Mouse (Mus musculus) limb, embryonic 13.5 days (tissue): ENCODE results near the gene Amt. TPM values are rescaled to one million over a fixed set of nuclear protein-coding genes. Genes with fewer than 3 reads are reported as not detected.

Experiments
- ATAC-seq: fragments of 200-750 bp; cut with Nextera tagmentation; 2 replicates; pipeline ENCODE4 v1.8.0; 2017; ENCODE audit warnings: low read depth, moderate number of reproducible peaks, moderate TSS enrichment; ENCODE audit not compliant: low FRiP score
- H3K27ac ChIP-seq: fragments of 300-500 bp; sonication (generic); 2 replicates; pipeline ENCODE4 v1.5.1; 2015; ENCODE audit warnings: inconsistent platforms, mild to moderate bottlenecking, moderate library complexity
- H3K27me3 ChIP-seq: fragments of 300-500 bp; sonication (generic); 2 replicates; pipeline ENCODE4 v1.6.1; 2015; ENCODE audit warnings: mild to moderate bottlenecking, inconsistent platforms
- H3K36me3 ChIP-seq: fragments of 300-500 bp; sonication (generic); 2 replicates; pipeline ENCODE4 v1.6.1; 2015; ENCODE audit warnings: inconsistent platforms, mild to moderate bottlenecking, moderate library complexity
- H3K4me1 ChIP-seq: fragments of 300-500 bp; sonication (generic); 2 replicates; pipeline ENCODE4 v1.6.1; 2015; ENCODE audit warnings: inconsistent platforms
- H3K4me2 ChIP-seq: fragments of 300-500 bp; sonication (generic); replicated peaks from 2 replicates; pipeline ENCODE4 v1.6.1; 2015; ENCODE audit warnings: inconsistent platforms, mild to moderate bottlenecking, moderate library complexity
- H3K4me3 ChIP-seq: fragments of 300-500 bp; sonication (generic); 2 replicates; pipeline ENCODE4 v1.5.1; 2015; ENCODE audit warnings: moderate library complexity, mild to moderate bottlenecking, inconsistent platforms
- H3K9ac ChIP-seq: fragments of 300-500 bp; sonication (generic); 2 replicates; pipeline ENCODE4 v1.6.1; 2015; ENCODE audit warnings: mild to moderate bottlenecking, inconsistent platforms
- H3K9me3 ChIP-seq: fragments of 300-500 bp; sonication (generic); 2 replicates; pipeline ENCODE4 v1.6.1; 2016; ENCODE audit warnings: inconsistent platforms
- WGBS: fragments of 180-500 bp; shearing (Covaris S2); methylation state at CpG from one replicate; pipeline ENCODE4 v1.1.7; 2015; 5-methylcytosine and 5-hydroxymethylcytosine counted together
- polyA plus RNA-seq: library from polyadenylated mRNA; unstranded; fragments of >200 nt; fragmentation: Nextera tagmentation; extraction: Ambion mirVana; gene quantifications from 2 replicates; pipeline ENCODE4 v1.2.1, GENCODE M21; 2015

Gene Amt
- polyA plus RNA-seq, 1 experiment from 2014 or later: 13.5 TPM

- no peak for ATAC-seq
- WGBS: 30% methylated on average over 5 of the region's 5 CpGs
- Histone ChIP-seq H3K27ac (no peak overlapping the region), H3K4me2 (no peak overlapping the region), H3K9ac (no peak overlapping the region), H3K36me3 (peaks cover 4% of the 10 kb centered on the region), H3K27me3 (no peaks in the 10 kb centered on the region), H3K4me3 (no peak overlapping the region), H3K4me1 (peaks cover 27% of the 10 kb centered on the region), H3K9me3 (no peaks in the 10 kb centered on the region)
These were observed 45.7 kb downstream of the Amt start for GRCm38 (mm10) chr9:108342301-108342831.

- Histone ChIP-seq H3K27me3 (no peaks in the 10 kb centered on the region), H3K36me3 (no peaks in the 10 kb centered on the region), H3K4me1 (peaks cover 25% of the 10 kb centered on the region), H3K27ac (no peak overlapping the region), H3K9ac (no peak overlapping the region), H3K9me3 (no peaks in the 10 kb centered on the region), H3K4me2 (no peak overlapping the region), H3K4me3 (no peak overlapping the region)
- WGBS: 81% methylated on average over 3 of the region's 3 CpGs
- ATAC-seq: no peak
These were observed 46.7 kb downstream of the Amt start for GRCm38 (mm10) chr9:108343331-108343730.

DNA sequence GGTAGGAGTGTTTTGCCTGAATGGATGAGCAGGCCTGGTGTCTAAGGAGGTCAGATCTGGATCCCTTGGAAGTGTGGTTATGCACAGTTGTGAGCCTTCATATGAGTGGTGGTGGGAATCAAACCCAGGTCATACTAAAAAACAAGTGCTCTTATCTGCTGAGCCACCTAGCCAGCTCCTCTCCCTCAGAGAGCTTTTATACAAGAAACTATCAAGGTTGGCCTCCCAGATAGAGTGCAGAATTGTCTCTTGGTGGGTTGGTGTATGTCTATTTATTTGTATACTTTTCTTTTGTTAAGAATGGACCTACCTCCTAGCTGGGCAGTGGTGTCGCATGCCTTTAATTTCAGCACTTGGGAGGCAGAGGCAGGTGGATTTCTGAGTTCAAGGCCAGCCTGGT is 47.2 kb downstream of the Amt start:
- ATAC-seq: no peak
- Histone ChIP-seq H3K36me3 (no peaks in the 10 kb centered on the region), H3K9me3 (no peaks in the 10 kb centered on the region), H3K4me3 (no peak overlapping the region), H3K4me1 (peaks cover 25% of the 10 kb centered on the region), H3K4me2 (no peak overlapping the region), H3K27me3 (no peaks in the 10 kb centered on the region), H3K27ac (no peak overlapping the region), H3K9ac (no peak overlapping the region)
- 96% methylated on average over 1 of the region's 1 CpGs for WGBS

DNA sequence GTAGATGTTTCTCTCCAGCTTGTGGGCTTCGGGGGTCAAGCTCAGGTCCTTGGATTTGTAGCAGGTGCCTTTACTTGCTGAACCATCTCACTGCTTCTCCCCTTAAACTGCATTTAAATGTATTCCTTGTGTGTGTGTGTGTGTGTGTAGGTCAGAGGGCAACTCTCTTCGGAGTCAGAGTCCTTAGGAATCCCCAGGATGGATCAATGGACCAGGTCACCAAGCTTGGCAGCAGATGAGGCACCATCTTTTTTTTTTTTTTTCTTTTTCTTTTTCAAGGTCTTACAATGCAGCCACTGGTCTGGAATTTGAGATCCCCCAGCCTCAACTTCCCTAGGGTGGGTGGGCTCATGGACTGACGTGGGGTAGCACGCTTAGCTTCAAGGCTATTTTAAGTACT is 47.8 kb downstream of the Amt start:
- Histone ChIP-seq H3K27ac (no peak overlapping the region), H3K9me3 (no peaks in the 10 kb centered on the region)
- 83% methylated on average over 4 of the region's 4 CpGs for WGBS

GRCm38 (mm10) chr9:108347024-108347423 is 50.4 kb downstream of the Amt start:
- no peaks in the 10 kb centered on the region for H3K9me3 ChIP-seq
- H3K36me3 ChIP-seq: peaks cover 21% of the 10 kb centered on the region
- WGBS: 5% methylated on average over 11 of the region's 11 CpGs
- ATAC-seq: no peak
- H3K4me3 ChIP-seq: peak overlapping the region; percentile 71
- H3K9ac ChIP-seq: peak overlapping the region; percentile 83
- peak overlapping the region; percentile 97 for H3K27ac ChIP-seq
- H3K4me1 ChIP-seq: peaks cover 11% of the 10 kb centered on the region
- no peaks in the 10 kb centered on the region for H3K27me3 ChIP-seq
- H3K4me2 ChIP-seq: peak overlapping the region; percentile 84

More for the DNA sequence above, 47.8 kb downstream of the Amt start:
- Histone ChIP-seq H3K36me3 (no peaks in the 10 kb centered on the region), H3K27me3 (no peaks in the 10 kb centered on the region), H3K9ac (no peak overlapping the region), H3K4me3 (no peak overlapping the region), H3K4me2 (no peak overlapping the region), H3K4me1 (peaks cover 30% of the 10 kb centered on the region)
- no peak for ATAC-seq

DNA sequence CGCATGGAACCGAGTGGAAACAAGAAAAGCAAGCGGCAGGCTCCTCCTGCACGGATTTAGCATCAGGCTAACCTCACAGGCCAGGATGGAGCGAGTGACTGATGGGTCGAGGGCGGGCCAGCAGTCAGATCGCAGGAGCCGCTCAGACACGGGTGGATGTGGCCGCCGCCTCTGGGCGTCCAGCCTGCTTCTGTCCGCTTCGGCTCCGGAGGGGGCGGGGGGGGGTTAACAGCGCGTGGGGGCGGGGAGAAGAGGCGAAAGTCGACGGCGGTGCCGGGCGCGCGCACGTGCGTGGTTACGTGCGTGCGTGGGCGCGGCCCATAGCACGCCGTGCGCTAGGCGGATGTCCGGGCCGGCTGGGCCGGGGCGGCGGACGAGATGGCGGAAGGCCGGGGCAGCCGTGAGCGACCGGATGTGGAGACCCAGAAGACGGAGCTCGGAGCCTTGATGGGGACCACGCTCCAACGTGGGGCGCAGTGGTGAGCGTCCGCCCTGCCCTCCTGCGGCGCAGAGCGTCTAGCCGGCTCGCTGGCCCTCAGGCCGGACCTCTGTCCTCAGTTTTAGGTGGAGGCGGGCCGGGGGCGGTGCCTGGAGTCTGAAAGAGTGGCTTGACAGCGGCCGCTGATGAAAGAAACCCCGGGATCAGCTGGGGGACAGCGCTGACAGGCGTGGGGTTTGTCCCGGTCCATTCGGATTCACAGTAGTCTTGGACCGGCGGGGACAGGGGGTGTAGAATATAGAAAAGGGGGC is 51.1 kb downstream of the Amt start, which contains the start of gene Usp4:
Usp4 (plus strand) TSS at position 314 of the 750 bp plus-strand sequence.
- WGBS: under 1% methylated on average over 61 of the region's 75 CpGs
- no peaks in the 10 kb centered on the region for H3K9me3 ChIP-seq

DNA sequence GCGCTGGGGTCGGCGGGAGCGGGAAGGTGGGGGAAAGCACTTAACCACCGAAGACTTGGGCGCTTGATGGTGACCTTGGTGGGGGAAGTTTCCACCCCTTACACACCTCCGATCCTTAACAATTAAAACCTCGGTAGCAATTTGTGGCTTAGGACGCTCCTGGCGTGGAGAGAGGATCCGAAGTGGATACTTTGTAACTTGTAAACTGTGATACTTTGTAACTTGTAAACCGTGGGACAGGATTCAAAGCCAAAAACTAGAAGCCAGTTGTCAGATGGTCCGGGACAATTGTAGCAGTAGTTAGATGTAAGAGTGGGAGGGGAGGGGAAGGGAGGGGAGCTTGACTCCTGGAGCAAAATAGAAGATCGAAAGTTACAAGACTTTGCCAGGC is 51.6 kb downstream of the Amt start:
- no peaks in the 10 kb centered on the region for H3K9me3 ChIP-seq
- WGBS: 5% methylated on average over 14 of the region's 14 CpGs
- H3K4me1 ChIP-seq: peaks cover 11% of the 10 kb centered on the region

More for the DNA sequence above, 51.1 kb downstream of the Amt start, which contains the start of gene Usp4:
- H3K9ac ChIP-seq: peak within 1 kb of the TSS; percentile 83
- H3K4me1 ChIP-seq: peaks cover 11% of the 10 kb centered on the region
- no peaks in the 10 kb centered on the region for H3K27me3 ChIP-seq
- peak within 1 kb of the TSS; percentile 84 for H3K4me2 ChIP-seq
- peak; percentile 96 for ATAC-seq
- peaks cover 28% of the 10 kb centered on the region for H3K36me3 ChIP-seq
- H3K4me3 ChIP-seq: peak within 1 kb of the TSS; percentile 71
- peak within 1 kb of the TSS; percentile 97 for H3K27ac ChIP-seq

GRCm38 (mm10) chr9:108349727-108350126 is 53.1 kb downstream of the Amt start:
- Histone ChIP-seq H3K9ac (no peak overlapping the region), H3K4me3 (no peak overlapping the region), H3K27ac (no peak overlapping the region), H3K4me2 (no peak overlapping the region), H3K4me1 (peaks cover 11% of the 10 kb centered on the region), H3K36me3 (peaks cover 48% of the 10 kb centered on the region), H3K27me3 (no peaks in the 10 kb centered on the region), H3K9me3 (no peaks in the 10 kb centered on the region)
- 87% methylated on average over 4 of the region's 4 CpGs for WGBS
- no peak for ATAC-seq

More for the DNA sequence above, 51.6 kb downstream of the Amt start:
- peak overlapping the region; percentile 97; the same call in 1 of the 2 replicates for H3K27ac ChIP-seq
- no peaks in the 10 kb centered on the region for H3K27me3 ChIP-seq
- no peak for ATAC-seq
- peaks cover 34% of the 10 kb centered on the region for H3K36me3 ChIP-seq
- peak overlapping the region; percentile 71 for H3K4me3 ChIP-seq
- H3K9ac ChIP-seq: peak overlapping the region; percentile 83
- peak overlapping the region; percentile 84 for H3K4me2 ChIP-seq

Other genes starting within 250 kb of the Amt start
- 34.1 and 36.2 TPM in 2 replicates for gene Gmppb, start 247.6 kb upstream of the Amt start, polyA plus RNA-seq
- 3.1 and 4.4 TPM in 2 replicates for gene Amigo3, start 243.7 kb upstream of the Amt start, polyA plus RNA-seq
- 0.20 and 0.51 TPM in 2 replicates for gene Mst1, start 216.4 kb upstream of the Amt start, polyA plus RNA-seq
- gene Rnf123, start 213.5 kb upstream of the Amt start, polyA plus RNA-seq: 31.2 and 35.2 TPM in 2 replicates
- 42.5 and 47.3 TPM in 2 replicates for gene Apeh, start 202.2 kb upstream of the Amt start, polyA plus RNA-seq
- 0.88 and 0.89 TPM in 2 replicates for gene Bsn, start 106.5 kb upstream of the Amt start, polyA plus RNA-seq
- gene Dag1, start 32.9 kb upstream of the Amt start, polyA plus RNA-seq: 56.9 and 63.3 TPM in 2 replicates
- 53.0 and 54.0 TPM in 2 replicates for gene Nicn1, start 6.4 kb upstream of the Amt start, polyA plus RNA-seq
- 426 and 428 TPM in 2 replicates for gene Rhoa, start 9.3 kb downstream of the Amt start, polyA plus RNA-seq
- 30.3 and 35.8 TPM in 2 replicates for gene Tcta, start 9.3 kb downstream of the Amt start, polyA plus RNA-seq
- gene Gpx1, start 42.0 kb downstream of the Amt start, polyA plus RNA-seq: 633 and 719 TPM in 2 replicates
- 115 and 116 TPM in 2 replicates for gene Usp4, start 51.0 kb downstream of the Amt start, polyA plus RNA-seq
- gene 1700102P08Rik, start 96.0 kb downstream of the Amt start, polyA plus RNA-seq: 0.52 and 0.99 TPM in 2 replicates
- gene Ccdc36, start 131.6 kb downstream of the Amt start, polyA plus RNA-seq: 1.6 and 2.0 TPM in 2 replicates
- not detected in 2 replicates for gene BC048562, start 139.6 kb downstream of the Amt start, polyA plus RNA-seq
- gene Ccdc71, start 163.7 kb downstream of the Amt start, polyA plus RNA-seq: 57.7 and 59.7 TPM in 2 replicates
- gene Klhdc8b, start 164.7 kb downstream of the Amt start, polyA plus RNA-seq: 37.8 and 38.9 TPM in 2 replicates
- gene Lamb2, start 182.9 kb downstream of the Amt start, polyA plus RNA-seq: 47.1 and 62.6 TPM in 2 replicates
- gene Usp19, start 193.7 kb downstream of the Amt start, polyA plus RNA-seq: 68.3 and 75.9 TPM in 2 replicates
- gene Qars, start 210.9 kb downstream of the Amt start, polyA plus RNA-seq: 108 and 111 TPM in 2 replicates
- 134 and 137 TPM in 2 replicates for gene Qrich1, start 220.0 kb downstream of the Amt start, polyA plus RNA-seq